ENCODE assay signal across 30 mouse cellular contexts in the genomic region with DNA sequence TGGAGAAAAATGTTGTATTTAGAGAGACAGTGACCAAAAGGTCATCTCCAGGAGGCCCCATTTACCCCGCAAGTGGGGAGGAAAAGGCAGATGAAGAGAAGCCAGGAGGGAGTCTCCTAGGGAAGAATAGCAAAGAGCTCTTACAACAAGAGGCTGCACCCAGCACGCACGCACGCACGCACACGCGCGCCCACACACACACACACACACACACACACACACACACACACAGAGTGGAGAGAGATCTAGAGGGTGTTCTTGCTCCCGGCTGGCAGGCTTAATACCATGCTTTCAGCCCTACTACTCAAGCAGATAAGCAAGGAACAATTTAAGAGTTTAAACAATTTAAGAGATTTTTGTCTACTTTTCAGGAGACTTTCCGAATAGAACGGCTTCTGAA. TPM values are rescaled to one million over a fixed set of nuclear protein-coding genes. Genes with fewer than 3 reads are reported as not detected.
DNase-seq lines count a peak whose midpoint lies in the region; ATAC-seq and TF ChIP-seq lines count a peak whose summit lies in the region.
"Had no signal": no experiment of that assay in that cellular context is flagged by ENCODE, and none has a peak within 500 bp of the region (broad histone marks: within the 10 kb centered on the region; RNA-seq: fewer than 3 reads in every experiment).

No protein-coding gene starts in this region.

- ATAC-seq in lung, postnatal 0 days = peak; percentile 63
- ATAC-seq: forebrain, embryonic 13.5 days; forebrain, embryonic 16.5 days; hindbrain, postnatal 0 days; inflammation-experienced regulatory T-cells, adult 6 months; Patski had no signal

- no peak for TF ChIP-seq EP300 in lung, postnatal 0 days (IDR thresholded peaks at IDR 0.05)

- WGBS in lung, postnatal 0 days = 54% methylated on average over 11 of the region's 11 CpGs
- 82% methylated on average over 11 of the region's 11 CpGs for WGBS in forebrain, embryonic 10.5 days
- 82% methylated on average over 11 of the region's 11 CpGs for WGBS in embryonic facial prominence, embryonic 10.5 days

- H3K27ac ChIP-seq in layer of hippocampus, adult 2 months = peak overlapping the region; percentile 69
- no peak overlapping the region for H3K27ac ChIP-seq in lung, postnatal 0 days (ENCODE audit: low read length)
- H3K27ac ChIP-seq in forebrain, embryonic 10.5 days = no peak overlapping the region
- no peak overlapping the region for H3K27ac ChIP-seq in embryonic facial prominence, embryonic 10.5 days (replicated peaks)
- H3K27ac ChIP-seq: embryonic facial prominence, embryonic 12.5 days; embryonic facial prominence, embryonic 15.5 days; forebrain, embryonic 13.5 days; heart, embryonic 15.5 days; hindbrain, embryonic 10.5 days; hindbrain, embryonic 13.5 days; hindbrain, postnatal 0 days had no signal

- no peaks in the 10 kb centered on the region for H3K27me3 ChIP-seq in lung, postnatal 0 days (replicated peaks; ENCODE audit: insufficient read depth, low read length)
- no peaks in the 10 kb centered on the region for H3K27me3 ChIP-seq in forebrain, embryonic 10.5 days (ENCODE audit: poor library complexity, severe bottlenecking)
- no peaks in the 10 kb centered on the region for H3K27me3 ChIP-seq in embryonic facial prominence, embryonic 10.5 days (replicated peaks; ENCODE audit: low read depth, poor library complexity, severe bottlenecking)
- H3K27me3 ChIP-seq: CH12.LX; embryonic facial prominence, embryonic 12.5 days; embryonic facial prominence, embryonic 15.5 days; forebrain, embryonic 13.5 days; heart, embryonic 12.5 days; heart, embryonic 15.5 days; hindbrain, embryonic 13.5 days; Patski had no signal

- H3K9ac ChIP-seq in lung, postnatal 0 days (replicated peaks; ENCODE audit: low read depth) = no peak overlapping the region
- H3K9ac ChIP-seq: embryonic facial prominence, embryonic 12.5 days; embryonic facial prominence, embryonic 15.5 days; forebrain, embryonic 13.5 days; heart, embryonic 12.5 days; heart, embryonic 15.5 days; hindbrain, embryonic 13.5 days had no signal

- no peak for DNase-seq in layer of hippocampus, adult 2 months (ENCODE audit: low spot score in 2 of 2)
- DNase-seq in layer of hippocampus, postnatal 36 days = no peak
- DNase-seq in lung, postnatal 0 days (ENCODE audit: low spot score) = peak; percentile 38
- DNase-seq in lung, postnatal 4 days = no peak
- DNase-seq in brain, adult 2 months (ENCODE audit: low read depth, low spot score) = peak; percentile 56
- no peak for DNase-seq in forebrain, embryonic 10.5 days (ENCODE audit: extremely low spot score, low spot score)
- DNase-seq in embryonic facial prominence, embryonic 10.5 days (ENCODE audit: low spot score) = no peak
- DNase-seq: adrenal gland, adult 2 months; adrenal gland, postnatal 14 days; B cell, adult 2 months; cerebellum, adult 18-20 months; cerebellum, adult 9-10 months; cerebellum, postnatal 14 days; gastrocnemius, postnatal 25 days; heart, adult 18-20 months; heart, postnatal 10 days; heart, postnatal 36 days had no signal

- H3K4me3 ChIP-seq in layer of hippocampus, adult 2 months = no peak overlapping the region
- no peak overlapping the region for H3K4me3 ChIP-seq in lung, postnatal 0 days (ENCODE audit: low read depth, low read length)
- H3K4me3 ChIP-seq in forebrain, embryonic 10.5 days = no peak overlapping the region
- no peak overlapping the region for H3K4me3 ChIP-seq in embryonic facial prominence, embryonic 10.5 days
- H3K4me3 ChIP-seq: embryonic facial prominence, embryonic 12.5 days; embryonic facial prominence, embryonic 15.5 days; forebrain, embryonic 13.5 days; heart, embryonic 12.5 days; heart, embryonic 15.5 days; hindbrain, embryonic 10.5 days; hindbrain, embryonic 13.5 days had no signal

- H3K4me1 ChIP-seq in lung, postnatal 0 days (ENCODE audit: insufficient read depth, low read depth, low read length) = peaks cover 8% of the 10 kb centered on the region; the same call in 1 of the 2 replicates
- peaks cover 20% of the 10 kb centered on the region for H3K4me1 ChIP-seq in forebrain, embryonic 10.5 days
- peaks cover 13% of the 10 kb centered on the region; the same call in 1 of the 2 replicates for H3K4me1 ChIP-seq in embryonic facial prominence, embryonic 10.5 days
- H3K4me1 ChIP-seq: embryonic facial prominence, embryonic 12.5 days; embryonic facial prominence, embryonic 15.5 days; forebrain, embryonic 13.5 days; hindbrain, embryonic 13.5 days had no signal

- no peak overlapping the region for H3K4me2 ChIP-seq in lung, postnatal 0 days (replicated peaks; ENCODE audit: low read depth, low read length)
- H3K4me2 ChIP-seq: embryonic facial prominence, embryonic 12.5 days; embryonic facial prominence, embryonic 15.5 days; forebrain, embryonic 13.5 days; heart, embryonic 12.5 days; heart, embryonic 15.5 days; hindbrain, embryonic 13.5 days had no signal

- H3K9me3 ChIP-seq in lung, postnatal 0 days (ENCODE audit: low read length) = no peaks in the 10 kb centered on the region
- H3K9me3 ChIP-seq in forebrain, embryonic 10.5 days = no peaks in the 10 kb centered on the region
- no peaks in the 10 kb centered on the region for H3K9me3 ChIP-seq in embryonic facial prominence, embryonic 10.5 days
- H3K9me3 ChIP-seq: embryonic facial prominence, embryonic 12.5 days; embryonic facial prominence, embryonic 15.5 days; forebrain, embryonic 13.5 days; G1E; heart, embryonic 12.5 days; heart, embryonic 15.5 days; hindbrain, embryonic 10.5 days; hindbrain, embryonic 13.5 days had no signal

- TF ChIP-seq CTCF in layer of hippocampus, adult 2 months (conservative IDR thresholded peaks at IDR 0.05) = no peak
- no peak for TF ChIP-seq CTCF in lung, postnatal 0 days (IDR thresholded peaks at IDR 0.05)

- no peaks in the 10 kb centered on the region for H3K36me3 ChIP-seq in lung, postnatal 0 days (ENCODE audit: insufficient read depth, low read length)
- peaks cover 12% of the 10 kb centered on the region for H3K36me3 ChIP-seq in forebrain, embryonic 10.5 days (replicated peaks)
- H3K36me3 ChIP-seq in embryonic facial prominence, embryonic 10.5 days (replicated peaks) = 0 out of 2 replicates have a peak, but pooled peaks cover 5% of the 10 kb centered on the region
- H3K36me3 ChIP-seq: embryonic facial prominence, embryonic 12.5 days; embryonic facial prominence, embryonic 15.5 days; heart, embryonic 12.5 days; heart, embryonic 15.5 days; hindbrain, embryonic 13.5 days had no signal

RNA-seq across cellular contexts. Expression of a gene that starts 19.8 kb away (rescaled TPM):
- total RNA-seq in layer of hippocampus, adult 2 months (2021) = 10 to 100 TPM; 88.7 to 94.3 TPM
- 10 to 100 TPM; 86.7 to 91.0 TPM for total RNA-seq in layer of hippocampus, postnatal 36 days (2021)
- polyA plus RNA-seq in lung, postnatal 0 days (2015; fragmentation: Nextera tagmentation; extraction: Ambion mirVana) = 24.4 and 26.0 TPM in 2 replicates
- 52.0 and 54.6 TPM in 2 replicates for polyA plus RNA-seq in forebrain, embryonic 10.5 days (2016; fragmentation: Nextera tagmentation; extraction: Ambion mirVana)
- polyA plus RNA-seq in embryonic facial prominence, embryonic 10.5 days (2016; fragmentation: Nextera tagmentation; extraction: Ambion mirVana) = 49.6 and 53.5 TPM in 2 replicates

RNA-seq across cellular contexts. Expression of a gene that starts 19.9 kb away (rescaled TPM):
- total RNA-seq in layer of hippocampus, adult 2 months (2021) = 10 to 100 TPM; 29.0 to 35.2 TPM
- 10 to 100 TPM; 27.5 to 34.3 TPM for total RNA-seq in layer of hippocampus, postnatal 36 days (2021)
- 13.4 and 14.5 TPM in 2 replicates for polyA plus RNA-seq in lung, postnatal 0 days (2015; fragmentation: Nextera tagmentation; extraction: Ambion mirVana)
- polyA plus RNA-seq in forebrain, embryonic 10.5 days (2016; fragmentation: Nextera tagmentation; extraction: Ambion mirVana) = 27.5 and 27.7 TPM in 2 replicates
- 28.5 and 32.3 TPM in 2 replicates for polyA plus RNA-seq in embryonic facial prominence, embryonic 10.5 days (2016; fragmentation: Nextera tagmentation; extraction: Ambion mirVana)

Comparison
In these comparisons a context has a peak if more than half of its experiments do, and no peak if none do; other contexts are left out.
1. DNase-seq: peak in lung, postnatal 0 days (single experiment) and brain, adult 2 months (single experiment); none in layer of hippocampus, adult 2 months (0 of 2), layer of hippocampus, postnatal 36 days (0 of 2), lung, postnatal 4 days (0 of 2), forebrain, embryonic 10.5 days (single experiment) and embryonic facial prominence, embryonic 10.5 days (single experiment).